Mouse (Mus musculus) effector memory CD4-positive, alpha-beta T cell, adult 5 months (primary cell): ENCODE measurements around the gene Ctsz. TPM values are rescaled to one million over a fixed set of nuclear protein-coding genes. Genes with fewer than 3 reads are reported as not detected.

Experiments used
- polyA plus RNA-seq: library from polyadenylated mRNA; unstranded; fragments of 100-300 nt; shearing (Covaris generic); gene quantifications from one replicate; pipeline ENCODE4 v1.2.1, GENCODE M21; 2017

Ctsz gene
- polyA plus RNA-seq, result 49.6 TPM

DNA sequence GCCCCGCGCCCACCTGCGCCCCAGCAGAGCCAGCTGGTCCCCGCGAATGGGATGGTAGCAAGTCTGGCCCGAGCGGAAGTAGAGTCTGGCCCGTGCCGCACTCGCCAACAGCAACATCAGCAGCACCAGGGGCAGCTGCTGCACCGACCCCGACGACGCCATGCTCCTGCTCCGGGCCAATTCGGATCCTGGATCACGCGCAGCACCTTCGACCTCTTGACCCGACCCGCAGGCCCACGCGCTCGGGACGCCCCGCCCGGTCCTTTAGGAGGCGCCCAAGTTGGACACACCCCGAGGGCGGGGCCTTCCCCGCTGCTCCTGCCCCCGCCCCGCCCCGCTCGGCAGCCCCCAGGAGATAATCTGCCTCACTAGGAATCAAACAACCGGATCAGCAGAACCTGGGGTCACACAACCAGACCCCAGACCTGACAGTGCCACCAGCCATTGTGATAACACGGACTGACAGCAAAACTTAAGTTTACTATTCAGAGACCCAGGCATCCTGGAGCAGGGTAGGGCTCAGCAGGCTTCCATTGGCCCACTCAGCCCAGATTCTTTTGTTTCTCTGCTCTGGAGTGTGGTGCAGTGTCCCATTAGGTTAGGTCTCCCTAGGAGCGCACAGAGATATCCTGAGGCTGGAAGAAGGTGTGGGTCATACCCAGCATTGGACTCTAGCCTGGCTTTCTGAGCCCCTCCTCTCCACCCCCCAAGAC is at the start of gene Ctsz:
Gene Ctsz, minus strand, starts transcription at position 303 of the 713 bp plus-strand sequence.

DNA sequence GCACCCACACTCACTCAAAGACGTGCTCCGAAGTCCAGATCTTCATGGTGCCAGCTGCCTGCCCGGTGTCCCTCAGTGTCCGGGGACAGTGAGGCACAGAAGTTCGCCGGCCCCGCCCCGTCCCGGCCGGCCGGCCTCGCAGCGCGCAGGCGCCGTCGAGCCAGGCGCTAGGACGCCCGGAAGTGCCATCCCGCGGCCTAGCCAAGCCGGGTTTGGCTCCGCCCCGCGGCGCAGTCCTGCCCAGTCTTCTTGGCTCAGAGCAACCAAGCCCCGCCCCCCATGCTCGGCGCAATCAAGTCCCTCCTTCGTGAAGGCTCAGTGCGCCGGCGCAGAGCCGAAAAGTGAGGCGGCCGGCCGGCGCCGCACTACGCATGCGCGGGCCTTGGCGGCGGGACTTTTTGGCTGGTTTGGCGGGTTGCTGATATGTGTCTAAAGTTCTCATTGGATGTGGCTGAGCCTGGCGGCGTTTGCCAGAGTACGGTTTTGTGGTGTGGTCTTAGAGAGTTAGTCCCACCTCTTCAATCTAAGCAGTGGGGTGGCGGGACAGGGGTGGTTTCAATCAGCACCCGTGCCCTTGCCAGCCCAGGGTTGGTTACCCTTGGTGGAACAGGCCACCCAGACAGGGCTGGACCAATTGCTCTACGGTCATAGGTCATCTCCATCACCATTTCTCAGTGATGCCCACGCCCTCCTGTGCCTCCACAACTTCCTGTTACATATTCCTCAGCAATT is 34.1 kb upstream of the Ctsz start, which contains the start of gene Prelid3b:
Gene Prelid3b, minus strand, starts transcription at position 264 of the 732 bp plus-strand sequence.

DNA sequence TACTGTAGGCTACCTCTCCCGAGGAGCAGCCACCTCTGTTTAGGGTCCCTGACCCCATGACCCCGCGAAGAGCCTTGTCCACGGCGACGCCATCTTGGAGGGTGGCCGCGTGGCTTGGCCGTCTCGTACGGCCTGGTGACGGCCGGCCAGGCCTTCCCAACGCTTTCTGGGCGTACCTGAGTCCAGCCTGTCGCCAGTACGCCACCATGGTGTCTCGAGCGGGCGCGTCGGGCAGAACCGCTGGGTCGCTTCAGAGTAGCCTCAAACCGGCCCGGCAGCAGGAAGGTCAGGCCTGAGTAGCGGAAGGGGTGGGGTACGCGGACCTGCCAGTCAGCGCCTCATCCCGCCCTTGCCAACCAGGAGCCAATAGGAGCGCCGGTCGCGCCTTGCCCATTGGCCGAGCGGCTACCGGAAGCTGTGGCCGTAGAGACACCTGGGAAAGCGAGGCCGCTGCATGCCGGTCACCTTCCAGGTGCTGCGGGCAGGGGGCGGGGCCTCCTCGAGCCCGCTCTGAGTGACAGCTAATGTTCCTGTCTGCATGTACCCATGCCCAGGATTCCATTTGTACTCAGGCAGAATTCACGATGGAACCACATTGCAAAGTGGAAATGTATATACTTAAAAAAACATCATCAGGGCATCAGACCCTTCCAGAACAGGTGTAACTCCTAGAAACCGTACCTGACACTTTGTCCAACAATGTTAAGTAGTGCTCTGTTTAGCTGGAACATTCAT is 25.1 kb upstream of the Ctsz start, which contains the start of gene Atp5e:
Gene Atp5e, minus strand, starts transcription at position 317 of the 735 bp plus-strand sequence.

DNA sequence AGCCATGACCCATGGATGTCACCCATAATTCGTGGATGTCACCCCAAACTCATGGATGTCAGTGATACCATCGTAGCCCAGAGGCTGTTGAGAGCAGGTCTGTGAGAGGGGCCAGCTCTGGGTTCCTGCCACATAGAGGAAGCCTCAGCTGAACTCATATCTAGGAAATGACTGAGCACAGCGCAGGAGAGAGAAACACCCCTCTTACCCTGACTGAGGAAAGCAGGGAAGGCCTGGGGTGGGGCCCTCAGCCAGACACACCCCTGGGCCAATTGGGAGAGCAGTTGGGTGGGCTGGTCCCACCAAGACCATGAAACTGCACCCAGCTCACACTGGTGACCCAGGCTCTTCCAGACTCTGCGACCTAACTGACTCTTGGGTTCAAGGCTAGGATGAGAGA is 11.5 kb upstream of the Ctsz start, which contains the start of gene Tubb1:
Gene Tubb1, plus strand, starts transcription at position 343 of the 400 bp plus-strand sequence.

DNA sequence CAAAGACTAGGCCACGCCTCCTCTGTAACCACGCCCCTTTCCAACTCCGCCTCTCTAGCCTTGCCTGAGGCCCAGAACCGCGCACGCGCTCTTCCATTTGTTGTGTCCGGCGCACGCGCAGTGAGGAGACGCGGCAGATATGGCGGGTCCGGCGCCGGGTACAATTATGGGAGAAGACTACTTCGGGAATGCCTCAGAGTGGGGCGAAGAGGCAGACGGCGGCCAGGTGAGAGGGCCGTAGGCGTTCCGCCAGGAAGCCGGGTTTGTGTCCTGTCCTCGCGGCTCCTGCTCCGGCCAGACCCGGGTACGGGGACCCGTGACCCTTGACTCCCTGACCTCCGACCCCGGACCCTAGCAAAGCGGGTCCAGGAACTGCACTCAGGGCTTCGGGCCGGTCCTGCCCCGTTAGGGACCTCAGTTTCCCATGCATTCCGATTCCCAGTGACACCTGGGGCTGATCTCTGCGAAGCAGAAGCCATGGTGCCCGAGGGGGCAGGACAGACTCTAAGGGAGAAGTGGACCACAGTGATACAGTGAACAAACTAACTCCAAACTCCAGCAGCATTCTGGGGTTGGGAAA is 23.0 kb downstream of the Ctsz start, which contains the start of gene Nelfcd:
Gene Nelfcd, plus strand, starts transcription at position 74 of the 580 bp plus-strand sequence.

Other genes starting within 250 kb of the Ctsz start
- gene Gnas, start 154.7 kb downstream of the Ctsz start, polyA plus RNA-seq, result 747 TPM
- 8.6 TPM for gene Gm20721, start 92.3 kb downstream of the Ctsz start, polyA plus RNA-seq
- gene Nelfcd, start 23.2 kb downstream of the Ctsz start, polyA plus RNA-seq, result 33.9 TPM
- gene Tubb1, start 11.7 kb upstream of the Ctsz start, polyA plus RNA-seq, result not detected
- gene Atp5e, start 25.1 kb upstream of the Ctsz start, polyA plus RNA-seq, result 306 TPM
- 76.5 TPM for gene Prelid3b, start 34.0 kb upstream of the Ctsz start, polyA plus RNA-seq
- gene Zfp831, start 204.5 kb upstream of the Ctsz start, polyA plus RNA-seq, result 10.4 TPM